In genomic region chr10:84373476-84373875, GRCm38 (mm10) we compare ENCODE assay signal across 24 mouse cellular contexts.
DNase-seq lines count a peak whose midpoint lies in the region; ATAC-seq and TF ChIP-seq lines count a peak whose summit lies in the region.
"Had no signal": no experiment of that assay in that cellular context is flagged by ENCODE, and none has a peak within 500 bp of the region (broad histone marks: within the 10 kb centered on the region; RNA-seq: fewer than 3 reads in every experiment).

No protein-coding gene starts in this region.

- H3K27me3 ChIP-seq in forebrain, embryonic 13.5 days: no peaks in the 10 kb centered on the region
- no peaks in the 10 kb centered on the region for H3K27me3 ChIP-seq in forebrain, embryonic 12.5 days
- no peaks in the 10 kb centered on the region for H3K27me3 ChIP-seq in midbrain, embryonic 11.5 days (ENCODE audit: control insufficient read depth, insufficient read depth, low read length)
- H3K27me3 ChIP-seq in midbrain, embryonic 15.5 days (replicated peaks): no peaks in the 10 kb centered on the region
- H3K27me3 ChIP-seq: CH12.LX; heart, embryonic 13.5 days; Patski had no signal

- H3K27ac ChIP-seq in forebrain, embryonic 13.5 days: peak overlapping the region; percentile 73; the same call in 1 of the 2 replicates
- no peak overlapping the region for H3K27ac ChIP-seq in forebrain, embryonic 12.5 days
- peak overlapping the region; percentile 88 for H3K27ac ChIP-seq in layer of hippocampus, adult 2 months
- H3K27ac ChIP-seq in midbrain, embryonic 11.5 days (ENCODE audit: low read depth, low read length): no peak overlapping the region
- H3K27ac ChIP-seq in midbrain, embryonic 15.5 days: no peak overlapping the region
- H3K27ac ChIP-seq: gastrocnemius, adult 2 months; heart, embryonic 13.5 days; hindbrain, embryonic 14.5 days; hindbrain, postnatal 0 days had no signal

- H3K4me1 ChIP-seq in forebrain, embryonic 13.5 days: peaks cover 26% of the 10 kb centered on the region
- peaks cover 19% of the 10 kb centered on the region for H3K4me1 ChIP-seq in forebrain, embryonic 12.5 days
- H3K4me1 ChIP-seq in midbrain, embryonic 11.5 days (ENCODE audit: control insufficient read depth, insufficient read depth, low read length): peaks cover 16% of the 10 kb centered on the region
- H3K4me1 ChIP-seq in midbrain, embryonic 15.5 days: peaks cover 15% of the 10 kb centered on the region

- peaks cover 31% of the 10 kb centered on the region for H3K36me3 ChIP-seq in forebrain, embryonic 13.5 days (ENCODE audit: poor library complexity, severe bottlenecking)
- H3K36me3 ChIP-seq in forebrain, embryonic 12.5 days (replicated peaks): peaks cover 25% of the 10 kb centered on the region
- peaks cover 9% of the 10 kb centered on the region; the same call in 1 of the 2 replicates for H3K36me3 ChIP-seq in midbrain, embryonic 11.5 days (ENCODE audit: control insufficient read depth, insufficient read depth, low read length)
- peaks cover 11% of the 10 kb centered on the region for H3K36me3 ChIP-seq in midbrain, embryonic 15.5 days (replicated peaks)
- H3K36me3 ChIP-seq: G1E had no signal

- no peak overlapping the region for H3K4me2 ChIP-seq in forebrain, embryonic 13.5 days
- H3K4me2 ChIP-seq in forebrain, embryonic 12.5 days: no peak overlapping the region
- H3K4me2 ChIP-seq in midbrain, embryonic 11.5 days: no peak overlapping the region
- H3K4me2 ChIP-seq in midbrain, embryonic 15.5 days: no peak overlapping the region
- H3K4me2 ChIP-seq: heart, embryonic 13.5 days; hindbrain, embryonic 14.5 days had no signal

- TF ChIP-seq CTCF in layer of hippocampus, adult 2 months (conservative IDR thresholded peaks at IDR 0.05): no peak

- no peak for DNase-seq in layer of hippocampus, adult 2 months (ENCODE audit: low spot score in 2 of 2)
- no peak for DNase-seq in layer of hippocampus, postnatal 36 days
- DNase-seq in midbrain, embryonic 11.5 days (ENCODE audit: low spot score, missing footprints): peak; percentile 64
- no peak for DNase-seq in spleen, postnatal 14 days (ENCODE audit: low spot score in 2 of 2)
- DNase-seq: adrenal gland, postnatal 10 days; adrenal gland, postnatal 36 days; B cell, adult 2 months; forebrain, postnatal 0 days; gastrocnemius, adult 2 months; gastrocnemius, postnatal 14 days; heart, adult 18-20 months; heart, postnatal 14 days; heart, postnatal 4 days had no signal

- ATAC-seq in forebrain, embryonic 13.5 days: no peak
- ATAC-seq in forebrain, embryonic 12.5 days (ENCODE audit: low FRiP score): no peak
- no peak for ATAC-seq in midbrain, embryonic 11.5 days (ENCODE audit: low FRiP score)
- no peak for ATAC-seq in midbrain, embryonic 15.5 days (replicated peaks)
- ATAC-seq: forebrain, postnatal 0 days; inflammation-experienced regulatory T-cells, adult 6 months; Patski had no signal

- no peak overlapping the region for H3K4me3 ChIP-seq in forebrain, embryonic 13.5 days
- no peak overlapping the region for H3K4me3 ChIP-seq in forebrain, embryonic 12.5 days (replicated peaks)
- no peak overlapping the region for H3K4me3 ChIP-seq in layer of hippocampus, adult 2 months
- no peak overlapping the region for H3K4me3 ChIP-seq in midbrain, embryonic 11.5 days (ENCODE audit: low read depth, low read length)
- no peak overlapping the region for H3K4me3 ChIP-seq in midbrain, embryonic 15.5 days
- H3K4me3 ChIP-seq: gastrocnemius, adult 2 months; heart, embryonic 10.5 days; heart, embryonic 13.5 days had no signal

- WGBS in forebrain, embryonic 13.5 days: 77% methylated on average over 2 of the region's 2 CpGs
- 82% methylated on average over 2 of the region's 2 CpGs for WGBS in forebrain, embryonic 12.5 days
- 83% methylated on average over 2 of the region's 2 CpGs for WGBS in midbrain, embryonic 11.5 days
- 73% methylated on average over 2 of the region's 2 CpGs for WGBS in midbrain, embryonic 15.5 days

- no peak overlapping the region for H3K9ac ChIP-seq in forebrain, embryonic 13.5 days
- no peak overlapping the region for H3K9ac ChIP-seq in forebrain, embryonic 12.5 days
- H3K9ac ChIP-seq in midbrain, embryonic 11.5 days (ENCODE audit: low read length): no peak overlapping the region
- no peak overlapping the region for H3K9ac ChIP-seq in midbrain, embryonic 15.5 days
- H3K9ac ChIP-seq: hindbrain, embryonic 14.5 days had no signal

- no peaks in the 10 kb centered on the region for H3K9me3 ChIP-seq in forebrain, embryonic 13.5 days (replicated peaks)
- H3K9me3 ChIP-seq in forebrain, embryonic 12.5 days: no peaks in the 10 kb centered on the region
- H3K9me3 ChIP-seq in midbrain, embryonic 11.5 days (ENCODE audit: control insufficient read depth, low read length): 0 out of 2 replicates have a peak, but pooled peaks cover 3% of the 10 kb centered on the region
- H3K9me3 ChIP-seq in midbrain, embryonic 15.5 days: no peaks in the 10 kb centered on the region
- H3K9me3 ChIP-seq: heart, embryonic 10.5 days; heart, embryonic 13.5 days had no signal

Comparison
In these comparisons a context has a peak if more than half of its experiments do, and no peak if none do; other contexts are left out.
1. H3K27ac ChIP-seq: peak in forebrain, embryonic 13.5 days (single experiment) and layer of hippocampus, adult 2 months (single experiment); none in forebrain, embryonic 12.5 days (single experiment), midbrain, embryonic 11.5 days (single experiment) and midbrain, embryonic 15.5 days (single experiment).